Mouse (Mus musculus): ENCODE data around the gene Fxyd2.

Fxyd2 gene

DNA sequence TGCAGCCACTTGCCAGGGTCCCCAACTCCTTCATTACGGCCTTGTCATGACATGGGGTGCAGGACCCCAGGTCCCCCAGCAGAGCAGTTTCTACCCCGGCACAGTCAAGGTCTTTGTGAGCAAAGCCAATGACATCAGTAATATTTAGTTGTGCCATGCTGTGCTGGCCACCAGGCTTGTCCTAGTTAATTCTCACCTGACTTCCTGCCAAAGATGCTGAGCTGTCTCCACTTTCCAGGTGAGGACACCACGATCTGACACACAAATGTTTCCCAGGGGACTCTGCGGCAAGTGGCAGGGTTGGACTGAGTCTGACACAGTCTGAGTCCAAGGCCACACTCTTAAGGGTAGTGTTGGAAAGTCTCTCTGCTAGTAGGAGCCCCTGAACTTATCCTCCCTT is 27.0 kb downstream of the Fxyd2 start, which contains the start of gene Dscaml1:
TSS of gene Dscaml1 (plus strand) at position 173 of the 400 bp plus-strand sequence.
- no peak for DNase-seq (ENCODE audit: low spot score in 2 of 2)

DNA sequence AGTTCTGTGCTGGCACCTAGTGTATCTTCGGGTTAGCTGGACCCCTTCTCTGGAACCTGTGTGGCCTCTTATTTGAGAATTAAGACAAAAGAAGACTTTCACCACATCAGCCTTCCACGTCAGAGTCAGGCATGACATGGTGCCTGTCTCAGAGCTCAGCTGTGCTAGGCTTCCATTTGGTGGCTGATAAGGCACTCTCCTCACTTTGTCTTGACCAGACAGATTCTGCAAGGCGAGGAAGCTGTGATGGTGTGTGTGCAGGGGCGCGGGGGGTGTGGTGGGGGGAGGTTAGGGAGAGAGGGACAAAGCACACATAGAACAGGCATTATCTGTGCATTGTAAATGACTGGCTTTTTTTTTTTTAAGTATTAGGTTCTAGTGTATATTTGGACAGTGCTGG is 29.9 kb downstream of the Fxyd2 start:
- DNase-seq (ENCODE audit: low spot score in 2 of 2) = no peak

DNA sequence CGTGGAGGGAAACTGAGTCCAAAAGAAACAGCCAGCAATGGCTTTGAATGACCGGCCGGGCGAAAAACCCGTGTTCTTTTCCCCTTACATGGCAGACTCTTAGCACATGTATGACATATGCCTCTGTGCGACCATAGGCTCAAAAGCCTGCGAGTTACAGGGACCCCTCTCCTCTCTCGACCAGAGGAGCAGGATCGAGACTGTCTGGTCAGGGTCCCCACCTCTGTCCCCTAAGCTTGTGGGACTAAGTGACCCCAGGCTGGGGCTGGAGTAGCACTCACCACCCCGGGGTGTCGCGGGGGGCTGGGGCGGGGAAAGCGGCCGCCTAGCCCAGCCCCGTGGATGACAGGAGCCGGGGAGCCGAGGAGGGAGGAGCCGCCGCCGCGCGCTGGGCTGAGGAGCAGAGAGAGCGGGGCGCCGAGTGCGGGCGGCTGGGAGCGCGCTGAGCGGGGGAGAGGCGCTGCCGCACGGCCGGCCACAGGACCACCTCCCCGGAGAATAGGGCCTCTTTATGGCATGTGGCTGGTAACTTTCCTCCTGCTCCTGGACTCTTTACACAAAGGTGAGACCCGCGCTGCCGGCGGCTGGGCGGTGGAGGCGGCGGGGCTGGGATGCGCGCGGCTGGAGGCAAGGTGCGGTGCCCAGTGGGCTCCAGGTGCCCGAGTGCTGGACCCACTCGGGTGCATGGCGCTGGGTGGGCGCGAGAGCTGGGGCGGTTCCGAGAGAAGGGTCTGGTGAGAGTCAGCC is 30.7 kb downstream of the Fxyd2 start:
- DNase-seq (ENCODE audit: low spot score in 2 of 2) = no peak

DNA sequence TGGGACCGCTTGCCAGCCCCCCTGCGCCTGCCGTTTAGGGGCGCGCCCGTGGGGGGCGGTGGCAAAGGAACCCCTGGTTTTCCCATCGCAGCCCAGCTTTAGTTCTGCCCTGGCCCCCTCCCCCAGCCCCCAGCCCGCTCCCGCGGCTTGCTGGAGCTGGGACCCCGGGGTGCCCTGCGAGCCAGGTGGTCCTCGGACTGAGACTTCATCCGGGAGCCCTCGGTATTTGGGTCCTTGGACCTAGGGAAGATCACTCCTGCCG is 31.2 kb downstream of the Fxyd2 start:
- no peak for DNase-seq (ENCODE audit: low spot score in 2 of 2)

DNA sequence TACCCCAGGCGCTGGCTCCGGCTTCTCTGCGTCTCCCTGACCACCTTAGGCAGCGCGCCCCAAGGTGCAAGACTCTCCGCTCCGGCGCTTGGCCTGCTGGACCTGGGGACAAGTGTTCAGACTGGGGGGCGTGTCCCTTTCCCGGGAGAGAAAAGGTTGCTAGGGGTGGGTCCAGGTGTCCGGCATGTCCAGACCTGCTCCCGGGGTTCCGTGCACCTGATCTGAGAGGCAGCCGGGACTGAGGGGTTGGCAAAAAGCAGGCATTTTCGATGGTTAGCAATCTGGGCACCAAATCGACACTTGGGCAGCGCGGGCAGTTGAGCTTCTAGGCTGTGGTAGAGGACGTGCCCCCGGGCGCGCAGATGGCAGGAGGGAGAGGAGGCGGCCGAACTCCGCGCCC is 31.7 kb downstream of the Fxyd2 start:
- no peak for DNase-seq (ENCODE audit: low spot score in 2 of 2)

DNA sequence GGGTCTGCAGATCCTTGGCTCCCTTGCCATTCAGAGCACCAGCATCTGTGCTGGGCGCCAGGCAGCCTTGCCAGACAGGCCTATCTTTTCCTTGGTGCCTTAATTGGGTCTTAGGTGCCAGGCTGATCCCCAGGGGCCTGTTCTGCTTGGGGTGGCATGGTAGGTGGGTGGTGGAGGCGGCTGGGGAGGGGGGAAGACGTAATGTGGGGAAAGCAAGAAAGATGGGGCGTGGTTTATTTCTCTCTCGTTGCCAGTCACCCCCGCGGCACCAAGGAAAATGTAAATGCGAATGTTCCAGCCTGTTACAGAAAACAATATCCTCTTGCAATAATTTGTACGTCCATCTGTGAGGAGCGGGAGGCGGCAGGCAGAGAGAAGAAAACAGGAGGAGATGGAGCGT is 33.2 kb downstream of the Fxyd2 start:
- no peak for DNase-seq (ENCODE audit: low spot score in 2 of 2)

DNA sequence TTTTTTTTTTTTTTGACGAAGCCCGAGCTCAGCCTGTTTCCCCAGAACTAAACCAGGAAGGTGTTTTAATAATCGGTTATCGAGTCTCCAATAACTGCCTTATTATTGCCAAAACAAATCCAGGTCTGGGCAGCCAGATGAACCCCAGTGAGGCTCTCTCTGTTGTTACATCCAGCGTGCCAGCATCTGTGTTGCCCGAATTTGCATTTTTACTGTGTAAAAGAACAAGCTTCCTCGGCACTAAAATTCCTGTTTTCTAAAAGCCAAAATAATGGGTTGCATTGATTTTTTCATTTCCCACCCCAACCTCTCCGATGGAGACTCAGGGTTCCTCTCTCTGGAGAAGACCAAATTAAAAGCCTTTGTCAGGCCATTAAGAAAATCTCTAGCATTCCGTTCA is 33.6 kb downstream of the Fxyd2 start:
- no peak for DNase-seq (ENCODE audit: low spot score in 2 of 2)

DNA sequence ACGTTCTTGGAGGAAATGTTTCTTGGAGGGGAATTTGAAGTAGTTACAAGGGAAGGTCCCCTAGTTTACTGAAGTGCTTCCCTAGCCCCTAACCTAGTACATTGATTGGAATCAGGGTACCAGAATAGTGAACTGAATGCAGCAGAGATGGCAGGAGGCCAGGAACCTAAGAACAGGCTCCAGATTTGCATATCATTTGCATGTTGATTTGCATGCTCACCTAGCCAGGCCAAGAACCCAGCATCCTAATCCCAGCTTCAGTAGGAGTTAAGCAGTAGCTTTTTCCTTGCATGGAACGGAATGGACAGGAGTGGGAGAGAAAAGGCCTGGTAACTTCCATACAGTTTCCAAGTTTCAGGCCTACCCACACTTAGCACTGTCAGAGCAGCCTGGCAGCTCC is 34.7 kb downstream of the Fxyd2 start:
- no peak for DNase-seq (ENCODE audit: low spot score in 2 of 2)

DNA sequence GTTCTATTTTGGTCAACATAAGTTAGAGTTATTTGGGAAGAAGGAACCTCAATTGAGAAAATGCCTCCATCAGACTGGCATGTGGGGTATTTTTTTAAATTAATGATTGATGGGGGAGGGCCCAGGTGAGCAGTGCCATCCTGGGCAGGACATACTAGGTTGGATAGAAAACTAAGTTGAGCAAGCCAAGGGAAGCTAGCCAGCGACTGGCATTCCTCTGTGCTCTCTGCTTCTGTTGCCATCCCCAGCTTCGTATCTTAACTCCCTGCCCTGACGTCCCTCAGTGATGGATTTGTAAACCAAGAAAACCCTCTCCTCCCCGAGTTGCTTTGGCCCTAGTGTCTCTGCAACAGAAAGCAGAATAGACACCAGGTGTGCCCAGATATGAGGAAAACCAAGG is 39.6 kb downstream of the Fxyd2 start:
- no peak for DNase-seq (ENCODE audit: low spot score in 2 of 2)

DNA sequence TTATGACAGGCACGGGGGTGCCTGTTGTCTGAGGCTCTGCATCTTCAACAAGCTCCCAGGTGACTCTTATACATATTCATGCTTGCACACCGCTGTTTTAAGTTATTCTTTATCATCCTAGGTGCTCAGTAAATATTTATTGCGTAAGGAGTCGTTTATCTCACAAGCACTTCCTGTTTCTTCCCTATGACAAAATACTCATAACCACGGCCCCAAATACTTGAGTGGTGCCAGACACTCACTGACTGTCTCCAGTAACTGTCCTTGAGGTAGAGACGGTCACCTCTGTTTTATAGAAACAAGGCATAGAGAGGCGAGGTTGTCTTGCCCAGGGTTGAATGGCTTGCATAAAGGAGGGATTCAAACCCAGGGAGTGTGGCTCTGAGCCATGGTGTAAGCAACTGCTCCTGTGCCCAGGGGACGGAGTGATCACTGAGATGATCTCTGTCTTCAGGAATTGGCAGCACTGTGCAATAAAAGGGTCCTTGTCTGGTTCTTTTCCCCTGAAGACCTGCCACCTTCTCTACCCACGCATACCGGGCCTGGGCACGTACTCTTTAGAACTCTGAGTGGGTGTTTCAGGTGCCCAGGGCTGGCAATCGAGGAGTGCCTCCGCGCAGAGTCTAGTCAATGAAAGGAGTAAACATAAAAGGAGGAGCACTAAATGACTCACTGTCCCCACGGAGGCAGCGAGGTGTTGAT is 40.8 kb downstream of the Fxyd2 start:
- DNase-seq (ENCODE audit: low spot score in 2 of 2) = no peak

DNA sequence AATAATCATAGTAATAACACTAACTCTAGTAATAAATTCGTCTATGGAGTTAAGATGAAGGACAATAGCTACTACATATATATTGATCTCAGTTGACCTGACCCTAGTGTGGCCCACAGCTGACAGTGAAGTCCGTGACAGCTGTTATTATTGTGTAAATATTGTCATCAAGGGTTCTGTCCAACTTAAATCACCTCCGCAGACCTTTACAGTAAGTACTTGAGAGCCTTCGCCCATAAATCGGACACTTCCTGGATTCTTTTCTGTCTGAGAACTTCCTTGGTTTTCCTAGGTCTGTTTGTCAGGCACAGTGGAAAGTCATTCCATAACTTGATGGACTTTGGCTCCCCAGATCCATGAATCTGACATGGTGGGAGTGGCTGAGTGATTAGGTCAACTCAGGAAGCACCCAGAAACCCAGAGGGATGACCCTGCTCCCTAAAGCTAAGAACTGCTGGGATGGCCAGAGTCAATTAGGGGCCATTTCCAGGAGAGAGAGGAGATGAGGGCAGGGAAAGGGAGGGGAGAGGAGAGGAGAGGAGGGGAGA is 44.9 kb downstream of the Fxyd2 start:
- no peak for DNase-seq (ENCODE audit: low spot score in 2 of 2)

DNA sequence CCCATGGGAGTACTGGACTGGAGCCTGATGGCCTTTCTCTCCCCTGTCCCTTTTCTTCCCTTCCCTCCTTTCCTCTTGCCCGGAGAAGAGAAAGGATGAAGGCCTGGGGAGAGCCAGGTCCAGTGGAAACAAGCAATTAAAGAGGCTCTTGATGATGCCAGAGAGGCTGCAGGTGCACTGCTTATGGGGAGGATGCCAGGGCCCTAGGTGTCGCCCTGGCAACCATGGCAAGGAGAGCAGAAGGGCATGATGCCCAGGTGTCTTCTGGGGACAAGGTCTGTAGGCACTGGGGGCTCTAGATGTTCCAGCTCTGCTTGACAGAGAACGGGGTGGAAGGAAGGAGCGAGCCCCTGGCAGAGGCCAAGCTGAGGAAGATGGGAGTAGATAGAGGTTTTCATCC is 50.2 kb downstream of the Fxyd2 start:
- DNase-seq (ENCODE audit: low spot score in 2 of 2) = no peak

DNA sequence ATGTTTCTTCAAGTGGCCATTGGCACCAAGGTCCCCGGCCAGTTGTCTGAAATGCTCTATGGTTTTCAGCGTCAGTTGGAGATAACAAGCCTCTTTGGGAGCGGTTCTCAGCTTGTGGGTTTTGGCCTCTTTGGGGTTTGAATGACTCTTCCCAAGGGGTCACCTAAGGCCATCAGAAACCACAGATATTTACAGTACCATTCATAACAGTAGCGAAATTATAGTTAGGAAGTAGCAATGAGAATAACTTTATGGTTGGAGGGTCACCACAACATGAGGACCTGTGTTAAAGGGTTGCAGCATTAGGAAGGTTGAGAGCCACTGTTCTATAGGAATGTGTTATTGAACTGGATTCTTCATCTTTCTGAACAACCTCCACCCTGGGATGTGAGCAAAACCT is 51.9 kb downstream of the Fxyd2 start:
- no peak for DNase-seq (ENCODE audit: low spot score in 2 of 2)

DNA sequence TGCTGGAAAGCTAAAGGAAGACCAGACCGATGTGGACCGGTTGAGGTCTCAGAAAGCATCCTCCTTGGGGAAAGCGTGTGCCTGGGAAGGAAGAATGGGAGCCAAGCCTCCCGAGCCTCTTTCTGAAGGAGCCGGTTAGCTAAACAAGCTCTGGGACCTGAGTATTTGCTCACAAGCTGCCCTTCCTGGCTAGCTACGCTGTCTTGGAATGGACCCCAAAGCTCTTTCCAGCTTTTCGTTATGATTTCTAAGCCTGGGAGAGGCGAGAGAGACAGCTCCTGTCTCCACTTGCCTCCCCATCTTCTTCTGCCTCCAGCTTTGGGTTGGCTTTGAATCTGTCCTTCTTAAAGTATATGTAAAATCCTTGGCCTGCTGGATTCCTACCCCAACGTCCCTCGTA is 54.6 kb downstream of the Fxyd2 start:
- no peak for DNase-seq (ENCODE audit: low spot score in 2 of 2)

DNA sequence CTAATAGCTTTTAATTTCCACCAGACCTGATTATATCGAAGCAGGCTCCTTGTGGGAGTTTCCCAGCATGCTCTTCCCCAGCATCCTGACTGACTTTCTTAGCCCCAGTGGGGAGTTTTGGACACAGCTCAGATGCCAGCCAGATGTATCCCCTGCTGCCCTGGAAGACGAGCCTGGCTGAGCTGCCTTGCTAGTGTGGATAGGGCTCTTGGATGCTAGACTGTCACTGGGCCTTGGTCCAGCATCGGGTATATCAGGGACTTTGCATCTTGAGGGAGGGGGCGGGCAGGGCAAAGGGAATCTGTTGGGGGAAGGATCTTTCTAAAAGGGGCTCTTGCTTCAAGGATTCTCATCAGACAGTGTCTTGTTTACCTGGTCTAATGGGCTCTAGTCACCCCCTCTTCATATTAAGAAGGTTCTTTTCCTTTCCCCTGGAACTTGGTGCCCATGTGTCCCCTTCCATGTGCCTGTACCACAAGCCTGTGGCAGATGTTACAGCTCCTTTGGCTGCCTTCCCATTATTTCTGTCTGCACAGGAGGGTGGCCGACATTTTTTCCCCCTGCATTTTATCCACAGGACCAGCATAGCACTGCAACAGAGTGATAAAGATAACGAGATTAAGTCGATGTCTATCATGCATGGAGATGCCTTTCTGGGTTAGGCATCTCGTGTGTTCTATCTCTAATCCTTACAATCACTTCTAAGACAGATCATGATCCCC is 55.6 kb downstream of the Fxyd2 start:
- no peak for DNase-seq (ENCODE audit: low spot score in 2 of 2)

DNA sequence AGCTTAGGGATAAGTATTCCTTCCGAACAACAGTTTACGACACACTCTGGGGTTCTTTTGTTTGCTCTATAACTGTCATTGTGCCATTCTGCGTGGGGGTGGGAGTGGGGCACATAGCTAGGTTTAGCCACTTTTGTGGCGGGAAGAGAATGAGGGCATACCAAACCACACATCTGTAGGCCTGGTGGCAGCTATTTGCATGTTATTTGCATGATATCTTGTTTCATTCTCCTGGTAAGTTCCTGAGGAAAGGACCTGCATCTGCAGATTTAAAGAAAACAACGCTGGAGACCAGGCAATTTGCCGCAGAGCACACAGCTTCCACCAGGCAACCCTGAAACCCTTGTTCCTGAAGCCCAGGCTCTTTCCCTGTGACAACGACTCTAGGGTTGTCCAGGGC is 57.7 kb downstream of the Fxyd2 start:
- no peak for DNase-seq (ENCODE audit: low spot score in 2 of 2)

DNA sequence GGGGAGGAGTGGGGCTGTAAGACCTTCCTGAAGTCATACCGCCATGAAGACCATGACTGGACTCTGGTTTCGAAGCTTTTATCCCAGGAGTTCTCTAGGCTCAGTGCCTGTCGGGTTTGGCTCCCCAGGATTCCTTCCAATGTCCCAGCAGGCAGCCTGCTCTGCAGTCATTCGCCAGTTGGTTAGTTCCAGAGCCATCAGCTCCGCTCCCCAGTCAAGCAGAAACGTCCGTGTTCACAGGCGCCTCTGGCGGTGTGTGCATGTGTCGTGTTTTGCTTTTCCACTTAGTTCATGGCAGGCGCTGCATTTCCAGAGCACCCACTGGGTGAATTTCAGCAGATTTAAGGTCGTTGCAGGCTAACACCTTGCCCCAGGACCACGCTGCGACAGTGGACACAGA is 58.9 kb downstream of the Fxyd2 start:
- no peak for DNase-seq (ENCODE audit: low spot score in 2 of 2)

Data from spleen, postnatal 10 days (tissue).